Mouse (Mus musculus) intestine, embryonic 14.5 days (tissue): ENCODE data around the gene Rcl1. TPM values are rescaled to one million over a fixed set of nuclear protein-coding genes. Genes with fewer than 3 reads are reported as not detected.

Source experiments
- ATAC-seq: fragments of 200-750 bp; cut with Nextera tagmentation; replicated peaks from 2 replicates; pipeline ENCODE4 v1.8.0; 2017; ENCODE audit warnings: low read depth, moderate number of reproducible peaks, moderate TSS enrichment, moderate library complexity; ENCODE audit not compliant: low FRiP score, low TSS enrichment
- DNase-seq: peaks from one replicate; pipeline ENCODE4 v3.0.0-alpha.2; 2018; ENCODE audit warnings: low spot score
- H3K27ac ChIP-seq: fragments of 300-500 bp; sonication (generic); 2 replicates; pipeline ENCODE4 v1.5.1; 2014; ENCODE audit warnings: low read depth, mild to moderate bottlenecking, control low read depth
- H3K27me3 ChIP-seq: fragments of 300-500 bp; sonication (generic); replicated peaks from 2 replicates; pipeline ENCODE4 v1.6.1; 2014; ENCODE audit warnings: low read length, control low read depth; ENCODE audit not compliant: control insufficient read depth, insufficient read depth
- H3K36me3 ChIP-seq: fragments of 300-500 bp; sonication (generic); 2 replicates; pipeline ENCODE4 v1.6.1; 2014; ENCODE audit warnings: low read length, control low read depth; ENCODE audit not compliant: control insufficient read depth, insufficient read depth
- H3K4me1 ChIP-seq: fragments of 300-500 bp; sonication (generic); replicated peaks from 2 replicates; pipeline ENCODE4 v1.6.1; 2014; ENCODE audit warnings: low read length, control low read depth, mixed read lengths; ENCODE audit not compliant: control insufficient read depth, insufficient read depth
- H3K4me2 ChIP-seq: fragments of 300-500 bp; sonication (generic); 2 replicates; pipeline ENCODE4 v1.6.1; 2014; ENCODE audit warnings: low read length
- H3K4me3 ChIP-seq: fragments of 300-500 bp; sonication (generic); 2 replicates; pipeline ENCODE4 v1.5.1; 2014; ENCODE audit warnings: low read depth, low read length, control low read depth, mixed read lengths
- H3K9ac ChIP-seq: fragments of 300-500 bp; sonication (generic); 2 replicates; pipeline ENCODE4 v1.6.1; 2014; ENCODE audit warnings: mild to moderate bottlenecking, low read length
- H3K9me3 ChIP-seq: fragments of 300-500 bp; sonication (generic); 2 replicates; pipeline ENCODE4 v1.6.1; 2016; ENCODE audit warnings: low read length, control low read depth; ENCODE audit not compliant: control insufficient read depth
- WGBS: fragments of 180-500 bp; shearing (Covaris S2); extraction: QIAGEN DNeasy Blood & Tissue Kit; methylation state at CpG from one replicate; pipeline ENCODE4 v1.1.7; 2014; 5-methylcytosine and 5-hydroxymethylcytosine counted together
- polyA plus RNA-seq: library from polyadenylated mRNA; unstranded; fragments of >200 nt; fragmentation: Nextera tagmentation; extraction: Ambion mirVana; gene quantifications from 2 replicates; pipeline ENCODE4 v1.2.1, GENCODE M21; 2014

The Rcl1 gene
- 77.2 and 83.7 TPM in 2 replicates for polyA plus RNA-seq

- DNase-seq = peak; percentile 93
- peak; percentile 100 for ATAC-seq
- under 1% methylated on average over 58 of the region's 58 CpGs for WGBS
- H3K27ac ChIP-seq = peak within 1 kb of the TSS; percentile 57
- H3K4me1 ChIP-seq = peaks cover 10% of the 10 kb centered on the region; the same call in 1 of the 2 replicates
- peak within 1 kb of the TSS; percentile 64 for H3K9ac ChIP-seq
- H3K4me3 ChIP-seq = peak within 1 kb of the TSS; percentile 96
- H3K36me3 ChIP-seq = no peaks in the 10 kb centered on the region
- H3K4me2 ChIP-seq = peak within 1 kb of the TSS; percentile 71
- H3K27me3 ChIP-seq = no peaks in the 10 kb centered on the region
- H3K9me3 ChIP-seq = no peaks in the 10 kb centered on the region
Observed at GRCm38 (mm10) chr19:29100874-29101542, at the start of gene Rcl1. TSS of gene Rcl1 (plus strand) at chr19:29101375.

GRCm38 (mm10) chr19:29052786-29053185 lies 48.4 kb upstream of the Rcl1 start:
- no peak overlapping the region for H3K4me2 ChIP-seq
- no peak overlapping the region for H3K9ac ChIP-seq
- 90% methylated on average over 12 of the region's 12 CpGs for WGBS
- H3K4me1 ChIP-seq = no peaks in the 10 kb centered on the region
- DNase-seq = no peak
- no peak overlapping the region for H3K27ac ChIP-seq
- H3K36me3 ChIP-seq = no peaks in the 10 kb centered on the region
- ATAC-seq = no peak
- H3K9me3 ChIP-seq = no peaks in the 10 kb centered on the region
- H3K27me3 ChIP-seq = no peaks in the 10 kb centered on the region
- no peak overlapping the region for H3K4me3 ChIP-seq

GRCm38 (mm10) chr19:29054594-29054993 lies 46.6 kb upstream of the Rcl1 start:
- no peak overlapping the region for H3K4me3 ChIP-seq
- no peaks in the 10 kb centered on the region for H3K36me3 ChIP-seq
- no peaks in the 10 kb centered on the region for H3K27me3 ChIP-seq
- no peaks in the 10 kb centered on the region for H3K9me3 ChIP-seq
- WGBS = 76% methylated on average over 6 of the region's 6 CpGs
- H3K9ac ChIP-seq = no peak overlapping the region
- no peak overlapping the region for H3K27ac ChIP-seq
- no peak for DNase-seq
- H3K4me1 ChIP-seq = no peaks in the 10 kb centered on the region
- ATAC-seq = no peak
- no peak overlapping the region for H3K4me2 ChIP-seq

- WGBS = 96% methylated on average over 4 of the region's 4 CpGs
- no peak for ATAC-seq
- DNase-seq = no peak
- H3K9ac ChIP-seq = no peak overlapping the region
- no peak overlapping the region for H3K27ac ChIP-seq
- H3K4me3 ChIP-seq = no peak overlapping the region
- no peaks in the 10 kb centered on the region for H3K27me3 ChIP-seq
- H3K9me3 ChIP-seq = no peaks in the 10 kb centered on the region
- H3K4me2 ChIP-seq = no peak overlapping the region
- H3K36me3 ChIP-seq = no peaks in the 10 kb centered on the region
- no peaks in the 10 kb centered on the region for H3K4me1 ChIP-seq
Observed at GRCm38 (mm10) chr19:29055469-29055868, 45.7 kb upstream of the Rcl1 start.

- Histone ChIP-seq H3K9ac (no peak overlapping the region), H3K4me1 (no peaks in the 10 kb centered on the region), H3K27me3 (no peaks in the 10 kb centered on the region), H3K9me3 (no peaks in the 10 kb centered on the region), H3K4me3 (no peak overlapping the region), H3K27ac (no peak overlapping the region), H3K4me2 (no peak overlapping the region), H3K36me3 (no peaks in the 10 kb centered on the region)
- WGBS = 81% methylated on average over 5 of the region's 5 CpGs
- DNase-seq (no peak), ATAC-seq (no peak)
Observed at GRCm38 (mm10) chr19:29058741-29059140, 42.4 kb upstream of the Rcl1 start.

- H3K4me1 ChIP-seq = no peaks in the 10 kb centered on the region
- H3K4me2 ChIP-seq = no peak overlapping the region
- ATAC-seq (no peak), DNase-seq (no peak)
- H3K9ac ChIP-seq = no peak overlapping the region
- H3K27ac ChIP-seq = no peak overlapping the region
- no peaks in the 10 kb centered on the region for H3K36me3 ChIP-seq
- H3K27me3 ChIP-seq = no peaks in the 10 kb centered on the region
- WGBS = 83% methylated on average over 2 of the region's 2 CpGs
- no peaks in the 10 kb centered on the region for H3K9me3 ChIP-seq
- H3K4me3 ChIP-seq = no peak overlapping the region
Observed at GRCm38 (mm10) chr19:29059688-29060087, 41.5 kb upstream of the Rcl1 start.

GRCm38 (mm10) chr19:29060299-29060698 lies 40.9 kb upstream of the Rcl1 start:
- WGBS = 39% methylated on average over 6 of the region's 6 CpGs
- Histone ChIP-seq H3K27ac (no peak overlapping the region), H3K9ac (no peak overlapping the region)

GRCm38 (mm10) chr19:29063009-29063408 lies 38.2 kb upstream of the Rcl1 start:
- Histone ChIP-seq H3K4me1 (peaks cover 3% of the 10 kb centered on the region; the same call in 1 of the 2 replicates), H3K4me2 (no peak overlapping the region), H3K27me3 (no peaks in the 10 kb centered on the region), H3K36me3 (no peaks in the 10 kb centered on the region), H3K9me3 (no peaks in the 10 kb centered on the region), H3K9ac (no peak overlapping the region), H3K27ac (no peak overlapping the region), H3K4me3 (no peak overlapping the region)
- no peak for ATAC-seq
- no peak for DNase-seq
- 85% methylated on average over 5 of the region's 5 CpGs for WGBS

More at GRCm38 (mm10) chr19:29060299-29060698, 40.9 kb upstream of the Rcl1 start:
- Histone ChIP-seq H3K9me3 (no peaks in the 10 kb centered on the region), H3K36me3 (no peaks in the 10 kb centered on the region), H3K4me2 (no peak overlapping the region), H3K4me3 (no peak overlapping the region), H3K4me1 (no peaks in the 10 kb centered on the region), H3K27me3 (no peaks in the 10 kb centered on the region)
- no peak for DNase-seq
- 0 out of 2 replicates have a peak, but pooled peaks have one; percentile 9 for ATAC-seq
